Mouse (Mus musculus) olfactory bulb, adult 2 months (tissue): Measurements from ENCODE around the gene Ssu72.

ENCODE experiments used
- CTCF ChIP-seq: fragments of 200-500 bp; IDR thresholded peaks from 2 replicates; pipeline ENCODE4 v1.5.1; 2012; ENCODE audit warnings: low read depth, mild to moderate bottlenecking, low read length, moderate library complexity; ENCODE audit not compliant: insufficient read depth
- POLR2A ChIP-seq: fragments of 200-500 bp; IDR thresholded peaks from 2 replicates; pipeline ENCODE4 v1.6.1; 2012; ENCODE audit warnings: mild to moderate bottlenecking, low read depth, low read length, moderate library complexity; ENCODE audit not compliant: insufficient read depth

DNA sequence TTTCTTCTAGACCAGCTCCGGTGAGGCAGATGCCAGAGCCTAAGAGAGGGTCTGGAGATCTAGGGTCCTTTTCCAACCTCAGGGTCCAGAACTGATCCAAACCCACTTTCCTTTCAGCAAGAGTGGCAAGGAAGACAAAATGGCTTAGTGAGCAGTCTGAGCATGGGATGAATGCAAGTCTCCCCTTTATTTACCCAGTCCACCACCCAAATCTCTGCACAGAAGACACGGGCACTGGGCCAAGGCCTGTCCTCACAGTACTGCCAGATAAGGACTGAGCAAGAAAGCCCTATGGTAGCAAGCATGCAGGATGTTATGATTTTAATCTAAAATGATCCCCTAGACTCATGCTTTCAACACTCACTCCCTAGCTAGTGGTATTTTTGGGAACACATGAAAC lies 73.2 kb downstream of the Ssu72 start:
- no peak for TF ChIP-seq CTCF
- no peak for TF ChIP-seq POLR2A
